Mouse (Mus musculus): ENCODE measurements at regions not wholly inside any gene's neighbourhood (a gene's known extent, or its start where the extent isn't known, plus 50 kb on each side); places are given as distances from the start of the nearest gene placed in this dataset.

GRCm38 (mm10) chr9:79414989-79415388 lies 303.6 kb downstream of the Col12a1 start:
- TF ChIP-seq CTCF (IDR thresholded peaks at IDR 0.05; ENCODE audit: low read depth) (no peak), EP300 (IDR thresholded peaks at IDR 0.05; ENCODE audit: low read depth) (no peak)

All from heart, postnatal 0 days (tissue).